Mouse (Mus musculus) left cerebral cortex, adult 2 months (tissue): ENCODE data around the gene Gabbr2. TPM values are rescaled to one million over a fixed set of nuclear protein-coding genes. Genes with fewer than 3 reads are reported as not detected.

ENCODE experiments used
- DNase-seq, 2 experiments: peaks; one replicate each; pipeline ENCODE4 v3.0.0; 2021 to 2022; ENCODE audit warnings: low spot score in 2 of 2, mixed read lengths in 1 of 2; ENCODE audit errors: extremely low spot score in 1 of 2
- H3K27ac ChIP-seq: fragments of 200-600 bp; 2 replicates; pipeline ENCODE4 v1.8.1; 2022
- H3K4me3 ChIP-seq: fragments of 200-600 bp; 2 replicates; pipeline ENCODE4 v1.8.1; 2022
- CTCF ChIP-seq: fragments of 200-600 bp; IDR thresholded peaks from 2 replicates; pipeline ENCODE4 v1.8.1; 2022; ENCODE audit warnings: antibody characterized with exemption, mild to moderate bottlenecking, moderate library complexity
- intact Hi-C: fragments of 180-260 bp; cut with DNase I; formaldehyde crosslinking; loops from one replicate; pipeline ENCODE4 v1.15.1; 2025
- total RNA-seq, 2 experiments: library from RNA; stranded (reverse); gene quantifications; 2 replicates each; pipeline ENCODE4 v1.2.3; 2021

Gabbr2 gene
- total RNA-seq, 2 experiments from 2014 or later = 258 to 266 TPM

DNA sequence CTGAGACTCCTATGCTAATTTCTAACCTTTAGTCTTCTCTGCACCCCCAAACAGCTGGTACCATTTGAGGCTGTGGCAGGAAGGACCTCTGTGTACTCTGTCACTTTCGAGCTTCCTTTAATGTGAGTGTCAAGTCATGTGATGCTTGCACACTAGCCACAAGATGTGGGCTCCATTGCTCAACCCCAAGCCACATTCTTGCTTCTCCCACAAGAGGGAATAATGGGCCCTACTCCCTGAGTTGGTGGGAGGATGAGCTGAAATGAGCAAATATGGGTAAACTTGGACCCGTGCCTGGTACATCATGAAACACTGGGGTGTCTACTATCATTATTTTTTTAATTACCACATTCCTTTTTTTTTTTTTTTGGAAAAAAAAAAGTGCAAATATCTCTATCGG, 86.5 kb downstream of the Gabbr2 start:
- H3K27ac ChIP-seq = no peak overlapping the region
- intact Hi-C loops = no loop called here
- DNase-seq = no peak
- no peak; the same call in 1 of the 2 replicates for TF ChIP-seq CTCF
- H3K4me3 ChIP-seq = no peak overlapping the region

DNA sequence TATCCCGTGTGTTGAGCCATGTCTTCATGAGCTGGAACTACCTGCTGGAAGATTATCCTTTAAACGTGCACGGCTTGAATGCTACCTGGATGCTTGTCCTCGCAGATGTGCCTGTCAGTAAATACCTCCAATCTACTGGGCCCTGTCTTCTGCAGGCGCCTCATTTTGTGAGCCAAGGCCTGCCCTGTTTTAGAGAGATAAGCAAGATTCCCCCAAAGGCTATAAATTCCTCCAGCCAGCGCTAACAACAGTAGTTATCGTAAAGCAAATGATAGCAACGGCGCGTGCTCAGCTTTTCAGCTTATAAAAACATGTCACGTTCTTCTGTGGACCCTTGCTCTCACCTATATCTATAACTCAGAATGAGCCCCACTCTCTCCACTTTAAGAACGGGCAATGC, 87.5 kb downstream of the Gabbr2 start:
- intact Hi-C loops = no loop called here
- no peak for DNase-seq
- Histone ChIP-seq H3K4me3 (no peak overlapping the region), H3K27ac (no peak overlapping the region; the same call in 1 of the 2 replicates)
- no peak for TF ChIP-seq CTCF

DNA sequence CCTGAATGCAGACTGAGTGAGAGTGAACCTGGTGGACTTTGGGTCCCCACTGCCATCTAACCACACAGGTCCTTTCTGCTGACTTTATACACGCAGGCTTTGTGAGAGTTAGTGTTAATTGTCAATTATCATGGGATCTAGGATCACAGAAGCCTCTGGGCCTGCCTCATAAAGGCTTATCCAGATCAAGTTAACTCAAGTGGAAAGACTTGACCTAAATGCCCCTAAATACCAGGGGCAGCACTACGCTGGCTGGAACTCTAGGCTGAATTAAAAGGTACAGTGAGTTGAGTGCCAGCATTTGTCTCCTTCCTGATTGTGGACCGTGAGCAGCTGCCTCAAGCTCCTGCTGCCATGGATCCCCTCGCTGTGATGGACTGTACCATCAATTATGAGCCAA, 93.1 kb downstream of the Gabbr2 start:
- no peak for DNase-seq
- no peak overlapping the region for H3K27ac ChIP-seq
- intact Hi-C loops = no loop called here
- TF ChIP-seq CTCF = no peak
- H3K4me3 ChIP-seq = no peak overlapping the region

DNA sequence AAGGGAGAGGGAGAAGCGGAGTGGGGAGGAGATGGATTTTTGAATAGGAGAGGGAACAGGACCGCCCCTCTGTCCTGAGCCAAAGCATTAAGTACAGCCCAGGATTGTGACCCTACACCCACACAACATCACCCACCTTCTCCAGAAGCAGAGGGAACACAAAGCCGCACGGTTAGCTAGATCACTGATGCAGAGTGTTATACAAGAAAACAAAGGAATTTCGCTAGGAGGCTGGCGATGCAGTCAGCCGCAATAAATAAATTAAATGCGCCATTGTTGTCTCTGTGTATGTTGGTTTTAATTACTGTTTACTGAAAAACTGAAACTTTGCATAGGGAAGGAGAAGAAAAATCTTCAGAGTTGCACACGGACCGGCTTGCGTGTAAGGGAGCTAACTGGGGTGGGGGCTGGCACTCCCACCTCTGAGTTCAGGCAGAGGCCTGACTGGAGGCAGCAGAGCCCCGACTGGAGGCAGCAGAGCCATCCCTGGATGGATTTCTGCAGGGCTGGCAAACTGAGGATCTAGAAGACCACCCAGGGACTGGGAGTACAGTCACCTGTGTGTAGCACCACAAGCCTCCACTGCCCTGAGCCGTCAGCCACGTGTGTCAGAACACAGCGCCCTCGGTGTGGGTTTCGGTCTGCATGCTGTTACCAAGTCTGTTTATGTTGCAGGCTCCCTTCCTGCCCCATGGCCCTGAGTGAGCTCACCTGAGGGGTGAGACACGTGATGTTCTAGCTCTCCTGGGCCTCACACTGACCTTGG, 93.9 kb downstream of the Gabbr2 start:
- no peak overlapping the region for H3K4me3 ChIP-seq
- no peak for DNase-seq
- no peak overlapping the region for H3K27ac ChIP-seq
- no peak for TF ChIP-seq CTCF
- intact Hi-C loops = no loop called here

DNA sequence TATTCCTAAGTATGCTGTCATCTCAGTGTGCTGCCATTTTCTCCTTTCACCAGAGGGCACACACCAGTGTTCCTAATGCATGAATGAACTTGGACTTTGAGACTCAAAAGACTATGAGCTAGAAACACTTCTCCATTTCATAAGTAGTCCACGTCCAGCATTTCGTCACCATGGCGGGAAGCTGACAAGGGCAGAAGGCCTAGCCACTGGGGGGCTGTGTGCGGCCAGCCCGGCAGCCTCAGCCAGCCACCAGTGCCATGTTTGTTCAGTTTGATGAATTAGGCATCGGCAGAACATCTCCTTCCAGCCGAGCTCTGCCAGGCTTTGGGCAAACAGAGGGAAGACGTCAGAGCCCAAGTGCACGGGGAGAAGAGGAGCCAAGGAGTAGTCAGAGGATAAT, 97.5 kb downstream of the Gabbr2 start:
- intact Hi-C loops = no loop called here
- DNase-seq = no peak
- no peak overlapping the region for H3K4me3 ChIP-seq
- H3K27ac ChIP-seq = no peak overlapping the region
- TF ChIP-seq CTCF = no peak

DNA sequence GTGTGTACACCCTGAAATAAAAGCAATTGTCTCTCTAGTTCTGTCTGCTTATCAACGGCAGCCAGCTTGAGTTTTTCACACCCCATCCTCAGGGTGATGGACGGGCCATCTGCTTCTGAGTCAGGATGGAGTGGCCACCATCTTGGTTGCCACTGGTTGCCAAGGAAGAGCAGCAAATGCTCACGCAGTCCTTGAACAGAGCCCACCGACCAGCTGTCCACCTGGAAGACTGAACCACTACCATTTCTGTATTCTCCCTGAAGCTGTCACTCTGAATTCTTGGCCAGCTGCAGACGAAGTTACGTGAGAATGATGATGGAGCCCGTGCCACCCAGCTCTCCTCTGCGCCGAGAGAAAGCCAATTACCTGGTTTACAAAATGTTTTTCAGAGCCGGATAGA, 102.5 kb downstream of the Gabbr2 start:
- H3K4me3 ChIP-seq = no peak overlapping the region
- H3K27ac ChIP-seq = peak overlapping the region; percentile 9; the same call in 1 of the 2 replicates
- DNase-seq = peak in 1 of 2 experiments; percentile 51
- no peak for TF ChIP-seq CTCF
- intact Hi-C loops = no loop called here

DNA sequence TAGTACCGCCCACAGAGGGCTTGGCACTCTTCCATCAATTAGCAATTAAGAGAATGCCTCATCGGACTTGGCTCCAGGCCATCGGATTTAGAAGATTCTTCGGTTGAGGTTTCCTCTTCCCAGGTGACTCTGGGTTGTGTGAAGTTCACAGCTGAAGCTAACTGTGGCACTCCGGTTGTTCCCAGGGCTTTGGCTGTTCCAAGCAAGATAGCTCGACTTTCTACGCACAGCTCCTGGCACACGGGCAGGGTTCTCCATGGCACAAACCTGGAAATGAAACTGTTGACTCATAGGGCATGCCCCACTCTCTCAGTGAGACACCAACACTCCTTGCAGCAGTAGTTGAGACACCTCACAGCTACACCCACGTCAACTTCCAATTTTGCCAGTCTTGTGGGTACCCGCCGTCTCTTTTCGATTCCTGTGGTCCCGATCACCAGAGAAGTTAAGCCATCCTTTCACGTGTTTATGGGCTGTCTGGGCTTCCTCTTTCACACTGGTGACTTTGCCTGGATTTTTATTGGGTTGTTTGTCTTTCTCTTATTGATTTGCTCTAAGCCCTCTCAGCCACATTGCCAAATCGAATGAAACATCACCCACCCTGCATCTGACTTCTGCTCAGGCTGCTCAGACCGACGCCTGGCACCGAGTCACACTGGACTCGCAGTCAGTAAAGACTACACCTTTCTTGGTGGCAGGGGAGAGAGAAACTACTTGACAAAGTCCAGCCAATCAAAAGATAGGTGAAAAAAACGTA, 105.9 kb downstream of the Gabbr2 start:
- peak; percentile 34 to 55 for DNase-seq
- intact Hi-C loops = no loop called here
- H3K4me3 ChIP-seq = no peak overlapping the region
- H3K27ac ChIP-seq = peak overlapping the region; percentile 4; the same call in 1 of the 2 replicates
- TF ChIP-seq CTCF = no peak

DNA sequence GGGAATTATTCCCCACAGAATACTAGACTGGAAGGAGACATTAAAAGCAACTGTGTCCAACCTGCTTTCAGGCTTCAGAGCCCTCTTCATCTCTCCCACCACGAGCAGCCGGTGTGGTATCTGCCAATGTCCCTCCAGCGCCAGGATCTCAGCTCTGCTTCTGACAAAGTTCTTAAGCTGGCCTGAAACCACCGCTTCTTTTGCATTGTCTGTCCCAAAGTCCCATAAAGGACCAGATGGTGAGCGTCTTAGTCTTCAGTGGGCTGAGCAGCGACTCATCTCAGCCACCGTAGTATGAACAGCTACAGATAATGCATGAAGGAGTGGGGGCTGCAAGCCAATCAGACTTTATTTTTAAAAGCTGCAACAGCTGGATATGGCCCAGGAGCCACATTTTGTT, 107.5 kb downstream of the Gabbr2 start:
- intact Hi-C loops = no loop called here
- peak overlapping the region; percentile 16 for H3K27ac ChIP-seq
- TF ChIP-seq CTCF = no peak
- no peak for DNase-seq
- H3K4me3 ChIP-seq = no peak overlapping the region

DNA sequence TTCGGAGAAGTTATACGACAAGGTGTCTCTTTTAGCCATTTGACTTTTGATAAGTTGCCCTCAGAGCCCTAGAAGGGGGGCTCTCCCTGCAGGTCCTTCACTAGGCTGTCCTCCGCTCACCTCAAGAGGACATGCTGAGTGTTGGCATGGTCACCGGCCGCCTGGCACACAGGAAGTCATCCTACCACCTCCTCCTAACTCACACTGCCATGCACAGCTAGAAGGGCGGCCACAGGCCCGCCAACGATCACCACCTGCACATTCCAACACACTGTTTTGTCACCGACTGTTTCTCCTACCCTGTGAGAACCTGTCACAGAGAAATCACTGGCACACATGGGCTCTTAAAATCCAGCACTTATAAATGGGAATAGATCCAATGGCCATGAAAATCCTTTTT, 108.1 kb downstream of the Gabbr2 start:
- TF ChIP-seq CTCF = no peak
- intact Hi-C loops = no loop called here
- H3K4me3 ChIP-seq = no peak overlapping the region
- no peak for DNase-seq
- peak overlapping the region; percentile 12; the same call in 1 of the 2 replicates for H3K27ac ChIP-seq

DNA sequence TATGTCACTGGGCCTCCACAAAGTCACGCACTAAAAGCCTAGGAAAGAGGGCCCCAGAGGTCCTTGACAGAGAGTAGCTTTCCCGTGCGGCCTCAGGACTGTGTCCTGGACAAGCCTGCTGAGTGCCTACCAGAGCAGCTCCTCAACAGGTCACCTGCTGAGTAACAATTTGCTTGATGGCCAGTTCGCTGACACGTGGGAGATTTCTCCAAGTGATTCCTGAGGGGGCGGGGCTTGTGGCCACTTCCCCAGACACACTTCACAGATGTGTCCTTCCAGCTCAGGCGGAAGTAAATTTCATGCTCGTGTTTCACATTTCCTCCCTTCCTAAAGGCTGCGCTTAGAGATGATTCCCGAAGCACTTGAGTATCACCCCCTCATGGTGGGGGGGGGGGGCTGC, 108.6 kb downstream of the Gabbr2 start:
- no peak for DNase-seq
- intact Hi-C loops = no loop called here
- Histone ChIP-seq H3K4me3 (no peak overlapping the region), H3K27ac (peak overlapping the region; percentile 12; the same call in 1 of the 2 replicates)
- TF ChIP-seq CTCF = no peak

DNA sequence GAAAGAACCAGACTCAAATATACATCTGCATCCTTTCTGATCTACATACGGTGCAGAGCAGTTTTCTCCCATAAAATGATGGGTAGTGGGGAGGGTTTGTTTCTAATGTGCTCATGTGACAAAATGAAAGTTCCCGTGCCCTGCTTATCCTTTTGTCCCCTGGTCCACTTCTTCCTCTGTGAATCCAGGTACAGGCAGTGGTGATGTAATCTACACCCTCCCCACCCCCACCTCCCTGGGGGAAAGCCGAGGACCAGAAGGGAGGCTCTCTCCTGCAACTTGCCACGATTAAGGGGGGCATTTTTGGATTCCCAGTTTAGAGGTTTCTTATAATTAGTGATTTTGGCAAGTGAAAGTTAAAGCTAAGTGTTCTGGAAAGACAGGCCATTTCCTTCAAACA, 110.4 kb downstream of the Gabbr2 start:
- intact Hi-C loops = no loop called here
- TF ChIP-seq CTCF = no peak
- Histone ChIP-seq H3K27ac (peak overlapping the region; percentile 70), H3K4me3 (no peak overlapping the region)
- no peak for DNase-seq

DNA sequence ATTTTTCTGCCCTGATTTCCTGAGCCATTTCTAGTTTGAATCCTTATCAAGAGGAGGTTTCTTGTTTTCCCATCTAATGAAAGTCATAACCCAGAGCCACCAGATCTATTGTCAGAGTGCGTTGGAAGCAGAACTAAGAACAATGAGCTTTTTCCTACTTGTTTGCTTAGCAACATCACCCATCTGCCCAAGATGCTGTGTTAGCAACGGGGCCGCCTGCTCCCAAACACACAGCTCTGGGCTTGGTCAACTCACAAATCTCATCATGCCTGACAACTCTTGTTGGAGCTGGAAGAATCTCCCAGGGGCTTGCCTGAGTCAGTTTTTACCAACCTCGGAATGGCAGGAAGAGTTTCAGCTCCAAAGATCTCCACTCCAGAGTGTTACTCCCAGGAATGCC, 111.7 kb downstream of the Gabbr2 start:
- Histone ChIP-seq H3K27ac (peak overlapping the region; percentile 1; the same call in 1 of the 2 replicates), H3K4me3 (no peak overlapping the region)
- DNase-seq = no peak
- intact Hi-C loops = no loop called here
- no peak for TF ChIP-seq CTCF

DNA sequence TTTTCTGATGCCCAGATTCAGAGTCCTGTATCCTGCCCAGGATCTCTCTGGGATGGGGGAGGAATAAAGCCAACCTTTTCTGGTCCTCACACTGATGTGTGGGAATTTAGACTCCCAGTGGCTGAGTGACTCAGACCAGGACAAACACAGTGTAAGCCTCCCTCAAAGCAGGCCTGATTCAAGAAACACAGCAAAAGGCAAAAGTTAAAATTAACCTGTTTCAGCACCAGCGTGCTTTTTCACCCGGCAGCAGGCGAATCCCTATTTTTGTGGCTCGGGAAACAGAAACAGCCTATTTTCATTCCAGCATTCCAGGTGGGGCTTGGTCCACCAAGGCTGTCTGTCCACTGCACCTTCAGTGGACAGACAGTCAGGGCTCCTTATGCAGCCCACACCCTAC, 118.9 kb downstream of the Gabbr2 start:
- DNase-seq = no peak
- intact Hi-C loops = loop anchor here (2.0 kb wide), 1 partner anchor 44 kb away; no protein-coding TSS in a partner anchor
- no peak overlapping the region for H3K4me3 ChIP-seq
- no peak for TF ChIP-seq CTCF
- H3K27ac ChIP-seq = peak overlapping the region; percentile 81
